Mouse (Mus musculus) bone marrow, adult 2 months (tissue): ENCODE results near the gene Ppm1g. TPM values are rescaled to one million over a fixed set of nuclear protein-coding genes. Genes with fewer than 3 reads are reported as not detected.

ENCODE experiments used
- H3K27ac ChIP-seq: fragments of 200-500 bp; 2 replicates; pipeline ENCODE4 v1.5.1; 2012; ENCODE audit warnings: low read depth, mild to moderate bottlenecking, control low read depth, inconsistent platforms, low read length; ENCODE audit not compliant: control insufficient read depth, poor library complexity, insufficient read depth
- H3K4me1 ChIP-seq: fragments of 200-500 bp; 2 replicates; pipeline ENCODE4 v1.6.1; 2011; ENCODE audit warnings: low read length; ENCODE audit not compliant: control insufficient read depth, insufficient read depth
- H3K4me3 ChIP-seq: fragments of 200-500 bp; replicated peaks from 2 replicates; pipeline ENCODE3; 2011; ENCODE audit warnings: mild to moderate bottlenecking, low read depth, low read length, control low read depth; ENCODE audit not compliant: control insufficient read depth
- CTCF ChIP-seq: fragments of 200-500 bp; IDR thresholded peaks from 2 replicates; pipeline ENCODE4 v1.5.1; 2011; ENCODE audit warnings: low read length, control low read depth; ENCODE audit not compliant: control insufficient read depth, insufficient read depth
- POLR2A ChIP-seq: fragments of 200-500 bp; IDR thresholded peaks from 2 replicates; pipeline ENCODE4 v1.6.1; 2011; ENCODE audit warnings: low read depth, mild to moderate bottlenecking, control low read depth, low read length, borderline replicate concordance; ENCODE audit not compliant: control insufficient read depth
- WGBS: fragments of 180-500 bp; shearing (Covaris S2); methylation state at CpG from one replicate; pipeline ENCODE4 v1.1.7; 2018; 5-methylcytosine and 5-hydroxymethylcytosine counted together
- polyA plus RNA-seq: library from polyadenylated mRNA; stranded (reverse); fragments of >200 nt; gene quantifications from 2 replicates; pipeline ENCODE4 v1.2.4, GENCODE M21; 2011; ENCODE audit warnings: low replicate concordance; ENCODE audit not compliant: missing spikeins, insufficient read depth, insufficient read length

Gene Ppm1g
- polyA plus RNA-seq: 97.5 and 147 TPM in 2 replicates

DNA sequence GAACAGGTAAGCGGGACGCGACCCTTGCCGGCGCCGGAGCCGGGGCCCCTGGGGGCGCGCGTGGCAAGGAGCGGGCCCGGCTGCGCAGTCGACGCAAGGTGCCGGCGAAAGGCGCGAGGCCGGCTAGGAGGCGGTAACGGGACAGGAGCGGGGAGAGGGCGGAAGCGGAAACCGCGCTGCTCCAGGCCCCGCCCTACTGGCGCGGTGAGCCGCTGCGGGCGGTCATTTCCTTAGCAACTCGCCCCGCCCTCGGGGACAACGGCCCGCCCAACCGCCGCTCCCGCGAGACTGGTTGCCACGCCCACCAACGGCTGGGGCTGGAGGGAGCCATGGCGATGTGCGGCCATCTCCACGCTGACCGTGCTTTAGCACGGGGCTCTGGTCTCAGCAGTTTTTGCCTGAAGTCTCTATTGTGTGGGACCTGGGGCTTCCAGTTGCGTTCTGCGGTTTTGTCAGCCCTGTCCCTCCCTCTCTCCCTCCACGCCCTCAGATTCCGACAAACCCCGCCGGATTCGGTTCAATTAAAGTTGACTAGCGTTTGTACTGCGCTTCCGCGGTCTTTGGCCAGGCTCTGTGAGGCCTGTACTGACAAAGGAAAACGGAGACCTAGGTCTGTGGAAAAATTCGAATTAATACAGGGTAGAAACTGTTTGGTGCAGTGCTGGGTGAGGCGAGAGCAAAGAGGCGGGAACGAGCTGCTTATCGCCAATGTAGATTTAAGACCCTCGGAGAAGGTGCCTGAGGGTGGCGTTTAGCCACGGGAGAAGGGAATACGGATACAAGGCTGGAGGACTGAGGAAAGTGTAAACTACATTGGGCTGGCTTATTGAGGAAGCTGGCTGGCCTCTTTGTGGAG is at the start of gene Ppm1g:
Gene Ppm1g (minus strand): TSS at position 240 of the 856 bp plus-strand sequence.
- under 1% methylated on average over 69 of the region's 70 CpGs for WGBS
- TF ChIP-seq CTCF (no peak; the same call in 1 of the 2 replicates), POLR2A (peak; percentile 99)
- Histone ChIP-seq H3K4me3 (peak within 1 kb of the TSS; percentile 93), H3K27ac (peak within 1 kb of the TSS; percentile 96), H3K4me1 (peaks cover 1% of the 10 kb centered on the region; the same call in 1 of the 2 replicates)

GRCm38 (mm10) chr5:31267686-31268085 is 47.2 kb upstream of the Ppm1g start:
- no peak for TF ChIP-seq POLR2A
- no peak for TF ChIP-seq CTCF
- WGBS: 57% methylated on average over 6 of the region's 6 CpGs

DNA sequence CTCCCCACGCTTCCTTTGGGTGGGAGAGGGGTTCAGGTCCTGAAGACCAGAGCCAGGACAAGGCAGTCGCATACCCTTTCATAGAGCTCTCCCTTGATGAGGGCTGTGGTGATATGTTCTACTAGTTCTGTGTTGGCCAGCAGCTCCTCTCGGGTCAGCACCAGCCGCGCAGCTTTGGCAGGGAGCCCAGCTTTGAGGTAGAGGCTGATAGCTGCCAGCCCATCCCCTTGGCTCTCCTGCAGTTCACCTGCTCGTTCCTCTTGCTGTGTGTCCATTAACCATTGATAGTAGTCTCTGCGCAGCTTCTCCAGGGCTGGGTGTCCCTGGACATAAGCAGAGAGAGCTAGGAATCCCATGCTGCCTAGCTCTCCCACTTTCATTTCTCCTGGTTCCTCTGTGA is 45.6 kb upstream of the Ppm1g start:
- Histone ChIP-seq H3K27ac (no peak overlapping the region), H3K4me1 (no peaks in the 10 kb centered on the region), H3K4me3 (no peak overlapping the region)
- no peak for TF ChIP-seq POLR2A
- no peak for TF ChIP-seq CTCF
- WGBS: 77% methylated on average over 7 of the region's 7 CpGs

More at GRCm38 (mm10) chr5:31267686-31268085, 47.2 kb upstream of the Ppm1g start:
- H3K27ac ChIP-seq: no peak overlapping the region
- H3K4me3 ChIP-seq: no peak overlapping the region
- H3K4me1 ChIP-seq: no peaks in the 10 kb centered on the region

DNA sequence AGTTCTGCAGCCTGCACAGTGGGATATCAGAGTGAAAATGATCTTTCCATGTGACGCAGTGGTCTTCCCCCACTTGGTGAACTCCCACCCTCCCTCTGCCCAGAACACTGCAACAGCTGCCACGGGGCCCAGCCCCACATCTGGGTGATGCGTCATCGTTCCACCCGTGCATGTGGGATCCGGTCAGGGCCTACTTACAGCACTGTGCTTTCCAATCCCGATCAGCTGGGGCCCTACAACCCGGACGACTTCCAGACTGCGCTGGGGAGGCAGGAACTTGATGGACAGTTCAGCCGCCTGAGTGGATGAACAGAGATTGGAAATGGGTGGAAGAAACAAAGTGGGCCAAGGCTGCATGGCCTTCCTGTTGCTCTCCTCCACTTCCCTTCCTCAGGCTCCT is 37.1 kb upstream of the Ppm1g start:
- Histone ChIP-seq H3K4me1 (no peaks in the 10 kb centered on the region), H3K27ac (no peak overlapping the region), H3K4me3 (no peak overlapping the region)
- WGBS: 85% methylated on average over 11 of the region's 11 CpGs
- TF ChIP-seq POLR2A (no peak), CTCF (no peak)

- 67% methylated on average over 2 of the region's 2 CpGs for WGBS
- H3K27ac ChIP-seq: no peak overlapping the region
- no peak for TF ChIP-seq CTCF
- no peak for TF ChIP-seq POLR2A
- H3K4me3 ChIP-seq: no peak overlapping the region
- no peaks in the 10 kb centered on the region for H3K4me1 ChIP-seq
Measured at GRCm38 (mm10) chr5:31255971-31256370, 35.5 kb upstream of the Ppm1g start.

DNA sequence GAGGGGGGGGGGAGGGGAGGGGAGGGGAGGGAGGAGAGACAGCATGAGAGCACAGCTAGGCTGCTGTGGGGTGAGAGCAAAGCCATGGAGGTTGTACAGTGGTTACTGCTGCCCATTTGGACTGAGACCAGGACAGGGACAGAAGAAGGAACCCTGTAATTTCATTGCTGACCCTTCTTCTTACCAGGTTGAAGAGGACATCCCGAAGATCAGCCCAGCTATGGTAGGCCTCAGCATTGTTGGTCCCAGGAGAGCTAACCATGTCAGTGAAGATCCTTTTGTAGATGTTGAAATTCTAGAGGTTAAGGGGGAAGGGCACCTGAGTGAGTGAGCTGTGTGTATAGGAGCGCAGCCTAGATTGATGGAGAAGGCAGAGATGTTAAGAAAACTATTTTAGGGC is 34.9 kb upstream of the Ppm1g start:
- H3K4me1 ChIP-seq: no peaks in the 10 kb centered on the region
- TF ChIP-seq CTCF (no peak), POLR2A (no peak)
- H3K4me3 ChIP-seq: no peak overlapping the region
- 89% methylated on average over 2 of the region's 2 CpGs for WGBS
- H3K27ac ChIP-seq: no peak overlapping the region

GRCm38 (mm10) chr5:31254901-31255300 is 34.4 kb upstream of the Ppm1g start:
- Histone ChIP-seq H3K4me1 (no peaks in the 10 kb centered on the region), H3K4me3 (no peak overlapping the region), H3K27ac (no peak overlapping the region)
- TF ChIP-seq POLR2A (no peak), CTCF (no peak)
- WGBS: 68% methylated on average over 8 of the region's 8 CpGs

DNA sequence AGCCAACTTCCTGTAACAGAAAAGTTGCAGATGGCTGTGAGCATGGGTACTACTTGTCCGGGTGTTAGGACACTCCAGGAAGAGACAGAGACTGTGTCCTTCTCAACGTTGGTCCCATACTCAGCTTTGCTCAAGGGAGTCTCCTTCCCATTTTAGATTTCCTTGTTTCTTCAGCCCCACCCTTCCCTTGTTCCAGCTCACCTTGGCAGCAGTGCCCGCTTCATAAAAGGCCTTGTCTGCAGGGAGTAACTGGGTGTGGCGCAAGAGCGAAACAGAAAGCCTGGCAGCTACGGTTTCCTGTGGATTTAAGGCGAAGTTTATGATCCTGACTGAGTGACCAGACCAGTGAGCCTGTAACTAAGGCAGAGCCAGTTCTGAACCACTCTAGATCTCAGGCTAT is 34.0 kb upstream of the Ppm1g start:
- TF ChIP-seq POLR2A: no peak
- no peak for TF ChIP-seq CTCF
- Histone ChIP-seq H3K4me3 (no peak overlapping the region), H3K4me1 (no peaks in the 10 kb centered on the region), H3K27ac (no peak overlapping the region)
- 39% methylated on average over 7 of the region's 7 CpGs for WGBS
